Mouse (Mus musculus) liver, embryonic 13.5 days (tissue): ENCODE results near the gene Ccdc97. TPM values are rescaled to one million over a fixed set of nuclear protein-coding genes. Genes with fewer than 3 reads are reported as not detected.

Experiments
- ATAC-seq: fragments of 200-750 bp; cut with Nextera tagmentation; 2 replicates; pipeline ENCODE4 v1.8.0; 2017; ENCODE audit warnings: low read depth, mild to moderate bottlenecking, moderate number of reproducible peaks, moderate library complexity
- DNase-seq: peaks from one replicate; pipeline ENCODE4 v3.0.0; 2022
- H3K27ac ChIP-seq: fragments of 300-500 bp; sonication (generic); 2 replicates; pipeline ENCODE4 v1.5.1; 2015; ENCODE audit warnings: moderate library complexity, mild to moderate bottlenecking, inconsistent platforms
- H3K27me3 ChIP-seq: fragments of 300-500 bp; sonication (generic); 2 replicates; pipeline ENCODE4 v1.6.1; 2015; ENCODE audit warnings: mild to moderate bottlenecking, inconsistent platforms
- H3K36me3 ChIP-seq: fragments of 300-500 bp; sonication (generic); 2 replicates; pipeline ENCODE4 v1.6.1; 2015; ENCODE audit warnings: mild to moderate bottlenecking, inconsistent platforms
- H3K4me1 ChIP-seq: fragments of 300-500 bp; sonication (generic); replicated peaks from 2 replicates; pipeline ENCODE4 v1.6.1; 2015; ENCODE audit warnings: inconsistent platforms
- H3K4me2 ChIP-seq: fragments of 300-500 bp; sonication (generic); 2 replicates; pipeline ENCODE4 v1.6.1; 2015; ENCODE audit warnings: inconsistent platforms, mild to moderate bottlenecking, moderate library complexity
- H3K4me3 ChIP-seq: fragments of 300-500 bp; sonication (generic); replicated peaks from 2 replicates; pipeline ENCODE4 v1.5.1; 2015; ENCODE audit warnings: mild to moderate bottlenecking, inconsistent platforms
- H3K9ac ChIP-seq: fragments of 300-500 bp; sonication (generic); 2 replicates; pipeline ENCODE4 v1.6.1; 2015; ENCODE audit warnings: mild to moderate bottlenecking, inconsistent platforms
- H3K9me3 ChIP-seq: fragments of 300-500 bp; sonication (generic); replicated peaks from 2 replicates; pipeline ENCODE4 v1.6.1; 2016; ENCODE audit warnings: inconsistent platforms
- WGBS: fragments of 180-500 bp; shearing (Covaris S2); methylation state at CpG from one replicate; pipeline ENCODE4 v1.1.7; 2015; ENCODE audit not compliant: insufficient replicate concordance; 5-methylcytosine and 5-hydroxymethylcytosine counted together
- polyA plus RNA-seq: library from polyadenylated mRNA; unstranded; fragments of >200 nt; fragmentation: Nextera tagmentation; extraction: Ambion mirVana; gene quantifications from 2 replicates; pipeline ENCODE4 v1.2.1, GENCODE M21; 2015

Gene Ccdc97
- polyA plus RNA-seq, 1 experiment from 2014 or later, result 8.8 TPM

GRCm38 (mm10) chr7:25688810-25689586 lies 29.9 kb downstream of the Ccdc97 start:
- H3K4me2 ChIP-seq, result peak overlapping the region; percentile 99
- H3K4me3 ChIP-seq, result peak overlapping the region; percentile 82
- H3K27me3 ChIP-seq, result no peaks in the 10 kb centered on the region
- WGBS, result under 1% methylated on average over 52 of the region's 52 CpGs
- no peaks in the 10 kb centered on the region for H3K9me3 ChIP-seq
- H3K9ac ChIP-seq, result peak overlapping the region; percentile 90
- DNase-seq (peak; percentile 85), ATAC-seq (peak; percentile 81)
- peaks cover 86% of the 10 kb centered on the region for H3K4me1 ChIP-seq
- peak overlapping the region; percentile 92 for H3K27ac ChIP-seq
- H3K36me3 ChIP-seq, result peaks cover 26% of the 10 kb centered on the region

- under 1% methylated on average over 47 of the region's 47 CpGs for WGBS
- peak overlapping the region; percentile 82 for H3K4me3 ChIP-seq
- peaks cover 94% of the 10 kb centered on the region for H3K4me1 ChIP-seq
- peak overlapping the region; percentile 90 for H3K9ac ChIP-seq
- H3K9me3 ChIP-seq, result no peaks in the 10 kb centered on the region
- DNase-seq, result peak; percentile 50
- peak overlapping the region; percentile 99 for H3K4me2 ChIP-seq
- H3K27me3 ChIP-seq, result no peaks in the 10 kb centered on the region
- ATAC-seq, result peak; percentile 1; the same call in 1 of the 2 replicates
- H3K27ac ChIP-seq, result peak overlapping the region; percentile 92
- H3K36me3 ChIP-seq, result peaks cover 17% of the 10 kb centered on the region
These were observed 31.0 kb downstream of the Ccdc97 start for GRCm38 (mm10) chr7:25687811-25688401.

GRCm38 (mm10) chr7:25686680-25687531 lies 32.0 kb downstream of the Ccdc97 start, which contains the start of gene Tgfb1:
Gene Tgfb1, plus strand, starts transcription at chr7:25687002.
- H3K9ac ChIP-seq, result peak within 1 kb of the TSS; percentile 90
- peak within 1 kb of the TSS; percentile 92 for H3K27ac ChIP-seq
- peak within 1 kb of the TSS; percentile 82 for H3K4me3 ChIP-seq
- H3K36me3 ChIP-seq, result peaks cover 11% of the 10 kb centered on the region
- ATAC-seq (peak; percentile 42), DNase-seq (peak; percentile 71)
- no peaks in the 10 kb centered on the region for H3K9me3 ChIP-seq
- H3K4me1 ChIP-seq, result peaks cover 94% of the 10 kb centered on the region
- H3K27me3 ChIP-seq, result no peaks in the 10 kb centered on the region
- under 1% methylated on average over 65 of the region's 69 CpGs for WGBS
- H3K4me2 ChIP-seq, result peak within 1 kb of the TSS; percentile 99

GRCm38 (mm10) chr7:25685926-25686470 lies 32.9 kb downstream of the Ccdc97 start:
- H3K4me1 ChIP-seq, result peaks cover 95% of the 10 kb centered on the region
- H3K36me3 ChIP-seq, result peaks cover 8% of the 10 kb centered on the region; the same call in 1 of the 2 replicates
- peak overlapping the region; percentile 90 for H3K9ac ChIP-seq
- DNase-seq (no peak), ATAC-seq (no peak)
- H3K27me3 ChIP-seq, result no peaks in the 10 kb centered on the region
- peak overlapping the region; percentile 92 for H3K27ac ChIP-seq
- peak overlapping the region; percentile 82 for H3K4me3 ChIP-seq
- H3K9me3 ChIP-seq, result no peaks in the 10 kb centered on the region
- 52% methylated on average over 21 of the region's 21 CpGs for WGBS
- H3K4me2 ChIP-seq, result peak overlapping the region; percentile 99

- H3K4me2 ChIP-seq, result no peak overlapping the region
- peaks cover 90% of the 10 kb centered on the region for H3K4me1 ChIP-seq
- no peak overlapping the region for H3K4me3 ChIP-seq
- 0 out of 2 replicates have a peak overlapping the region, but pooled peaks have one; percentile 22 for H3K9ac ChIP-seq
- no peaks in the 10 kb centered on the region for H3K9me3 ChIP-seq
- peak overlapping the region; percentile 92 for H3K27ac ChIP-seq
- H3K27me3 ChIP-seq, result no peaks in the 10 kb centered on the region
- peaks cover 8% of the 10 kb centered on the region; the same call in 1 of the 2 replicates for H3K36me3 ChIP-seq
- WGBS, result 77% methylated on average over 6 of the region's 6 CpGs
- DNase-seq (no peak), ATAC-seq (no peak)
These were observed 34.2 kb downstream of the Ccdc97 start for GRCm38 (mm10) chr7:25684659-25685058.

- DNase-seq (peak; percentile 60), ATAC-seq (peak; percentile 6)
- peak overlapping the region; percentile 92 for H3K27ac ChIP-seq
- H3K4me2 ChIP-seq, result peak overlapping the region; percentile 79
- H3K4me1 ChIP-seq, result peaks cover 88% of the 10 kb centered on the region
- no peaks in the 10 kb centered on the region for H3K27me3 ChIP-seq
- H3K36me3 ChIP-seq, result peaks cover 8% of the 10 kb centered on the region; the same call in 1 of the 2 replicates
- H3K4me3 ChIP-seq, result 0 out of 2 replicates have a peak overlapping the region, but pooled peaks have one; percentile 0
- no peaks in the 10 kb centered on the region for H3K9me3 ChIP-seq
- H3K9ac ChIP-seq, result peak overlapping the region; percentile 72
- WGBS, result 9% methylated on average over 7 of the region's 7 CpGs
These were observed 35.3 kb downstream of the Ccdc97 start for GRCm38 (mm10) chr7:25683474-25684180.

GRCm38 (mm10) chr7:25681341-25682231 lies 37.3 kb downstream of the Ccdc97 start:
- DNase-seq, result no peak
- H3K4me1 ChIP-seq, result peaks cover 72% of the 10 kb centered on the region
- WGBS, result 16% methylated on average over 15 of the region's 15 CpGs
- peak overlapping the region; percentile 72 for H3K9ac ChIP-seq
- H3K27me3 ChIP-seq, result peaks cover 5% of the 10 kb centered on the region
- peak overlapping the region; percentile 68 for H3K4me3 ChIP-seq
- H3K36me3 ChIP-seq, result peaks cover 8% of the 10 kb centered on the region; the same call in 1 of the 2 replicates
- H3K27ac ChIP-seq, result peak overlapping the region; percentile 92
- H3K4me2 ChIP-seq, result peak overlapping the region; percentile 79
- ATAC-seq, result no peak
- no peaks in the 10 kb centered on the region for H3K9me3 ChIP-seq

GRCm38 (mm10) chr7:25680514-25681258 lies 38.2 kb downstream of the Ccdc97 start, which contains the start of gene B9d2:
Gene B9d2, plus strand, starts transcription at chr7:25680780.
- Histone ChIP-seq H3K36me3 (0 out of 2 replicates have a peak, but pooled peaks cover 8% of the 10 kb centered on the region), H3K9ac (peak within 1 kb of the TSS; percentile 72), H3K27ac (peak within 1 kb of the TSS; percentile 92), H3K4me1 (peaks cover 63% of the 10 kb centered on the region), H3K4me2 (peak within 1 kb of the TSS; percentile 79), H3K4me3 (peak within 1 kb of the TSS; percentile 68), H3K27me3 (peaks cover 13% of the 10 kb centered on the region), H3K9me3 (no peaks in the 10 kb centered on the region)
- ATAC-seq (peak; percentile 96), DNase-seq (peak; percentile 97)
- under 1% methylated on average over 46 of the region's 46 CpGs for WGBS

GRCm38 (mm10) chr7:25679971-25680370 lies 38.9 kb downstream of the Ccdc97 start:
- H3K27me3 ChIP-seq, result peaks cover 20% of the 10 kb centered on the region
- H3K9me3 ChIP-seq, result no peaks in the 10 kb centered on the region
- peak overlapping the region; percentile 79 for H3K4me2 ChIP-seq
- H3K36me3 ChIP-seq, result 0 out of 2 replicates have a peak, but pooled peaks cover 8% of the 10 kb centered on the region
- peak overlapping the region; percentile 92 for H3K27ac ChIP-seq
- H3K4me3 ChIP-seq, result peak overlapping the region; percentile 68
- no peak for ATAC-seq
- H3K9ac ChIP-seq, result peak overlapping the region; percentile 57
- DNase-seq, result no peak
- 2% methylated on average over 6 of the region's 6 CpGs for WGBS
- H3K4me1 ChIP-seq, result peaks cover 60% of the 10 kb centered on the region
